Mouse (Mus musculus) megakaryocyte progenitor cell, adult 5-6 weeks (primary cell): ENCODE data around the gene Nprl2. TPM values are rescaled to one million over a fixed set of nuclear protein-coding genes. Genes with fewer than 3 reads are reported as not detected.

Source experiments
- total RNA-seq, 2 experiments: library from RNA; stranded (forward) in 1 of 2; stranded (reverse) in 1 of 2; fragments of 157-497, 149-512 nt in 1 of 2; fragments of 200-1000 nt in 1 of 2; gene quantifications; 2 replicates each; pipeline versions ENCODE4 v1.2.3 to v1.2.4; 2015 to 2017

Gene Nprl2
- total RNA-seq, 2 experiments from 2014 or later: 13.0 to 14.3 TPM

Other genes starting within 250 kb of the Nprl2 start
- gene Cish, start 246.2 kb upstream of the Nprl2 start, total RNA-seq (2015): 0.51 and 0.86 TPM in 2 replicates
- 0.21 and 0.34 TPM in 2 replicates for gene Cish, start 246.2 kb upstream of the Nprl2 start, total RNA-seq (2017)
- 14.5 and 20.2 TPM in 2 replicates for gene Hemk1, start 203.9 kb upstream of the Nprl2 start, total RNA-seq (2015)
- gene Hemk1, start 203.9 kb upstream of the Nprl2 start, total RNA-seq (2017): 12.0 and 14.0 TPM in 2 replicates
- gene 6430571L13Rik, start 201.6 kb upstream of the Nprl2 start, total RNA-seq (2015): 0.07 TPM in 1 of 2 replicates, not detected in the other
- gene 6430571L13Rik, start 201.6 kb upstream of the Nprl2 start, total RNA-seq (2017): 0.08 and 0.17 TPM in 2 replicates
- gene Cacna2d2, start 142.6 kb upstream of the Nprl2 start, total RNA-seq (2015): 0.42 and 1.5 TPM in 2 replicates
- 0.30 and 0.37 TPM in 2 replicates for gene Cacna2d2, start 142.6 kb upstream of the Nprl2 start, total RNA-seq (2017)
- 9.9 and 12.3 TPM in 2 replicates for gene Tmem115, start 8.3 kb upstream of the Nprl2 start, total RNA-seq (2015)
- 14.5 and 19.9 TPM in 2 replicates for gene Tmem115, start 8.3 kb upstream of the Nprl2 start, total RNA-seq (2017)
- 19.3 and 22.8 TPM in 2 replicates for gene Cyb561d2, start within 50 bp of the Nprl2 start, total RNA-seq (2015)
- gene Cyb561d2, start within 50 bp of the Nprl2 start, total RNA-seq (2017): 12.2 and 16.3 TPM in 2 replicates
- 0.12 TPM in 1 of 2 replicates, not detected in the other for gene Zmynd10, start 5.1 kb downstream of the Nprl2 start, total RNA-seq (2015)
- 0.33 and 0.37 TPM in 2 replicates for gene Zmynd10, start 5.1 kb downstream of the Nprl2 start, total RNA-seq (2017)
- gene Rassf1, start 9.3 kb downstream of the Nprl2 start, total RNA-seq (2015): 27.3 and 27.4 TPM in 2 replicates
- 35.4 and 38.8 TPM in 2 replicates for gene Rassf1, start 9.3 kb downstream of the Nprl2 start, total RNA-seq (2017)
- gene Tusc2, start 21.0 kb downstream of the Nprl2 start, total RNA-seq (2015): 16.7 and 17.1 TPM in 2 replicates
- gene Tusc2, start 21.0 kb downstream of the Nprl2 start, total RNA-seq (2017): 15.2 and 15.3 TPM in 2 replicates
- gene Hyal2, start 25.7 kb downstream of the Nprl2 start, total RNA-seq (2015): 6.6 and 7.3 TPM in 2 replicates
- gene Hyal2, start 25.7 kb downstream of the Nprl2 start, total RNA-seq (2017): 2.8 and 4.1 TPM in 2 replicates
- 0.44 and 0.54 TPM in 2 replicates for gene Hyal1, start 34.7 kb downstream of the Nprl2 start, total RNA-seq (2015)
- 0.54 and 1.1 TPM in 2 replicates for gene Hyal1, start 34.7 kb downstream of the Nprl2 start, total RNA-seq (2017)
- 9.3 and 15.4 TPM in 2 replicates for gene Naa80, start 36.7 kb downstream of the Nprl2 start, total RNA-seq (2015)
- 9.3 and 10.4 TPM in 2 replicates for gene Naa80, start 36.7 kb downstream of the Nprl2 start, total RNA-seq (2017)
- gene Hyal3, start 38.6 kb downstream of the Nprl2 start, total RNA-seq (2015): 1.4 and 1.7 TPM in 2 replicates
- 0.58 TPM in 1 of 2 replicates, not detected in the other for gene Hyal3, start 38.6 kb downstream of the Nprl2 start, total RNA-seq (2017)
- 68.0 and 93.4 TPM in 2 replicates for gene Ifrd2, start 45.4 kb downstream of the Nprl2 start, total RNA-seq (2015)
- 31.5 and 72.4 TPM in 2 replicates for gene Ifrd2, start 45.4 kb downstream of the Nprl2 start, total RNA-seq (2017)
- gene Sema3b, start 67.0 kb downstream of the Nprl2 start, total RNA-seq (2015): not detected in 2 replicates
- gene Sema3b, start 67.0 kb downstream of the Nprl2 start, total RNA-seq (2017): not detected in 2 replicates
- 333 and 362 TPM in 2 replicates for gene Gnai2, start 93.1 kb downstream of the Nprl2 start, total RNA-seq (2015)
- 423 and 432 TPM in 2 replicates for gene Gnai2, start 93.1 kb downstream of the Nprl2 start, total RNA-seq (2017)
- gene Slc38a3, start 127.3 kb downstream of the Nprl2 start, total RNA-seq (2015): not detected in 2 replicates
- gene Slc38a3, start 127.3 kb downstream of the Nprl2 start, total RNA-seq (2017): not detected in 2 replicates
- gene Gnat1, start 137.5 kb downstream of the Nprl2 start, total RNA-seq (2015): 0.12 TPM in 1 of 2 replicates, not detected in the other
- gene Gnat1, start 137.5 kb downstream of the Nprl2 start, total RNA-seq (2017): not detected in 2 replicates
- not detected in 2 replicates for gene Sema3f, start 168.2 kb downstream of the Nprl2 start, total RNA-seq (2015)
- gene Sema3f, start 168.2 kb downstream of the Nprl2 start, total RNA-seq (2017): 1.00 TPM in 1 of 2 replicates, not detected in the other
- 110 and 146 TPM in 2 replicates for gene Rbm5, start 228.8 kb downstream of the Nprl2 start, total RNA-seq (2015)
- 142 and 235 TPM in 2 replicates for gene Rbm5, start 228.8 kb downstream of the Nprl2 start, total RNA-seq (2017)